Mouse (Mus musculus) liver, adult 2 months (tissue): ENCODE data around the gene Lyzl6.

Experiments used
- CTCF ChIP-seq: fragments of 200-500 bp; IDR thresholded peaks from 2 replicates; pipeline ENCODE4 v1.5.1; 2011; ENCODE audit warnings: low read depth, low read length, control low read depth
- POLR2A ChIP-seq: fragments of 200-500 bp; IDR thresholded peaks from 2 replicates; pipeline ENCODE4 v1.6.1; 2011; ENCODE audit warnings: low read length, control low read depth; ENCODE audit not compliant: insufficient read depth; ENCODE audit errors: extremely low read depth

DNA sequence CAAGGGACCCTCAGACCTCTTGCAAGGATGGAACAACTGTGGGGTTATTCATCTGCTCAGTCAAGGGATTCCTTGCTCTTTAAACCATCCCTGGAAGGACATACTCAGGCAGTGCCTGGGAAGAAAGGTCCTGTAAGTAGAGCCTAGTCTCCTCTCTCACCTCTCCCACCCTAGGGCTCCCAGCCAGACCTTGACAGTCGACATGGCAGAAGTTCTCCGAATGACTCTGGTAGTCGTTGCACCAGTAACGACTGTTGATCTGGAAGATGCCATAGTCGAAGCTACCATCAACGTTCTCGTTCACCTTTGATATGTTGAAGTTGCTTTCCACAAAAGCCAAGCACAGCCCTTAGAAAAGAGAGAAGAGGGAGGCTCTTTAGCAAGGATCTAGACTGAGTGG is 3.9 kb downstream of the Lyzl6 start:
- TF ChIP-seq CTCF = no peak
- no peak for TF ChIP-seq POLR2A
